Mouse (Mus musculus) limb, embryonic 13.5 days (tissue): ENCODE results near the gene Cacnb4. TPM values are rescaled to one million over a fixed set of nuclear protein-coding genes. Genes with fewer than 3 reads are reported as not detected.

Experiments used
- ATAC-seq: fragments of 200-750 bp; cut with Nextera tagmentation; 2 replicates; pipeline ENCODE4 v1.8.0; 2017; ENCODE audit warnings: low read depth, moderate number of reproducible peaks, moderate TSS enrichment; ENCODE audit not compliant: low FRiP score
- H3K27ac ChIP-seq: fragments of 300-500 bp; sonication (generic); 2 replicates; pipeline ENCODE4 v1.5.1; 2015; ENCODE audit warnings: inconsistent platforms, mild to moderate bottlenecking, moderate library complexity
- H3K27me3 ChIP-seq: fragments of 300-500 bp; sonication (generic); 2 replicates; pipeline ENCODE4 v1.6.1; 2015; ENCODE audit warnings: mild to moderate bottlenecking, inconsistent platforms
- H3K36me3 ChIP-seq: fragments of 300-500 bp; sonication (generic); 2 replicates; pipeline ENCODE4 v1.6.1; 2015; ENCODE audit warnings: inconsistent platforms, mild to moderate bottlenecking, moderate library complexity
- H3K4me1 ChIP-seq: fragments of 300-500 bp; sonication (generic); 2 replicates; pipeline ENCODE4 v1.6.1; 2015; ENCODE audit warnings: inconsistent platforms
- H3K4me2 ChIP-seq: fragments of 300-500 bp; sonication (generic); replicated peaks from 2 replicates; pipeline ENCODE4 v1.6.1; 2015; ENCODE audit warnings: inconsistent platforms, mild to moderate bottlenecking, moderate library complexity
- H3K4me3 ChIP-seq: fragments of 300-500 bp; sonication (generic); 2 replicates; pipeline ENCODE4 v1.5.1; 2015; ENCODE audit warnings: moderate library complexity, mild to moderate bottlenecking, inconsistent platforms
- H3K9ac ChIP-seq: fragments of 300-500 bp; sonication (generic); 2 replicates; pipeline ENCODE4 v1.6.1; 2015; ENCODE audit warnings: mild to moderate bottlenecking, inconsistent platforms
- H3K9me3 ChIP-seq: fragments of 300-500 bp; sonication (generic); 2 replicates; pipeline ENCODE4 v1.6.1; 2016; ENCODE audit warnings: inconsistent platforms
- WGBS: fragments of 180-500 bp; shearing (Covaris S2); methylation state at CpG from one replicate; pipeline ENCODE4 v1.1.7; 2015; 5-methylcytosine and 5-hydroxymethylcytosine counted together
- polyA plus RNA-seq: library from polyadenylated mRNA; unstranded; fragments of >200 nt; fragmentation: Nextera tagmentation; extraction: Ambion mirVana; gene quantifications from 2 replicates; pipeline ENCODE4 v1.2.1, GENCODE M21; 2015

Gene Cacnb4
- polyA plus RNA-seq, 1 experiment from 2014 or later, result 1.6 TPM

- H3K36me3 ChIP-seq, result no peaks in the 10 kb centered on the region
- no peak overlapping the region for H3K9ac ChIP-seq
- no peak overlapping the region for H3K4me3 ChIP-seq
- WGBS, result 89% methylated on average over 4 of the region's 4 CpGs
- H3K4me2 ChIP-seq, result no peak overlapping the region
- no peaks in the 10 kb centered on the region for H3K9me3 ChIP-seq
- H3K27me3 ChIP-seq, result no peaks in the 10 kb centered on the region
- H3K4me1 ChIP-seq, result peaks cover 1% of the 10 kb centered on the region; the same call in 1 of the 2 replicates
- H3K27ac ChIP-seq, result no peak overlapping the region
- no peak for ATAC-seq
These were observed 238.2 kb downstream of the Cacnb4 start for GRCm38 (mm10) chr2:52438437-52438836.

GRCm38 (mm10) chr2:52438013-52438412, 238.6 kb downstream of the Cacnb4 start:
- no peak for ATAC-seq
- H3K9ac ChIP-seq, result no peak overlapping the region
- no peak overlapping the region for H3K27ac ChIP-seq
- no peaks in the 10 kb centered on the region for H3K9me3 ChIP-seq
- H3K4me2 ChIP-seq, result no peak overlapping the region
- WGBS, result 70% methylated on average over 6 of the region's 6 CpGs
- peaks cover 4% of the 10 kb centered on the region; the same call in 1 of the 2 replicates for H3K4me1 ChIP-seq
- H3K4me3 ChIP-seq, result no peak overlapping the region
- H3K27me3 ChIP-seq, result no peaks in the 10 kb centered on the region
- no peaks in the 10 kb centered on the region for H3K36me3 ChIP-seq

DNA sequence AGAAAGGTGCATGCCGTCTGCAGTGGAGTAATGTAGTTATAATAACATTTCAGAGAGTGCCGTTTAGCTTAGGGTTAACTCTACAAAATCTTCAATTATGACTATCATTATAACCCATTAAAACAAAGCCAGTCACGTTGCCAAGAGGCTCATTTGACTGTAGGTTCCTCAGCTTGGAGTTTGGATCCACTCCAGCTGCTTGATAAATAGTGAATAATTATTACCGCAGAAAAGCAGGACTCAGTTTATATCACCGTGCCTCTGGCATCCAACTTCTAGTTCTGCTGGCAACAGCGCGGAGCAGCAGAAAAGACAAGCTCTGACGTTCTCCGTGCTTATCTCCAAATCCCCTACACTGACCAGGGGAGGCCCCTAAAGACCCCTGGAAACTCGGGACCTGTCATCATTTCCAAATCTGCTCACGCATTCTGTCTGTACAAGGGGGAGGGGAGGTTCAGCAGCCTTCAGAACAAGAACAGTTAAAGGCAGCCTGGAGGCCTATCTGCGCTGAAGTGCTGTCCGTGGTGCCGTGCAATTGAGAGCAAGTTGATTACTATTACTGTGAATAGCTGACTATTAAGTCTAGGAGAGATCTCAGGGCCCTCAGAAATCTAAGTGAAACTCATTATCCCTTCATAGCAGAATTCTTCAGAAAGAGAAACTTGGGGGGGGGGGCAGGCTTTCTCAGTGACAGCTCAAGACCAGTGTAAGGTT, 240.6 kb downstream of the Cacnb4 start:
- ATAC-seq, result no peak
- Histone ChIP-seq H3K4me1 (peaks cover 4% of the 10 kb centered on the region; the same call in 1 of the 2 replicates), H3K4me3 (no peak overlapping the region), H3K36me3 (no peaks in the 10 kb centered on the region), H3K27me3 (no peaks in the 10 kb centered on the region), H3K4me2 (no peak overlapping the region), H3K9ac (no peak overlapping the region), H3K9me3 (no peaks in the 10 kb centered on the region), H3K27ac (no peak overlapping the region)
- 67% methylated on average over 14 of the region's 14 CpGs for WGBS

DNA sequence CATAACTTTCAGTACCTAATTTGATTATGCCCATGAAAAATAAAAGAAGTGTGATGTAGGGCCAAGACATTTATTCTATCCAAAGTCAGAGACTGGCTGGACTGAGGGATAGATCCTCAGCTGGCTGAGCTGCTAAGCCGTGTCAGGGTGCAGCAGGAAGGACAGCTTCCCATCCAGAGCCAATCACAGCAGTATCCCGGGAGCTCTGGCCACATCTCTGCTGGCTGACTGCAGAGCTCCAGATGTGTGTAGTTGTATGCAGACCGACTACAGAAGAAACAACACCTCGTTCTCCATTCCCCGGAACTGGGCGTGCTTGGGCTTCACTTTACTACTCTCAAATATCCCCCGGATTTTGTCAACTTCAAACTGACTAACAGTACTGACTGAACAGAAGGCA, 243.3 kb downstream of the Cacnb4 start:
- Histone ChIP-seq H3K27ac (no peak overlapping the region), H3K27me3 (no peaks in the 10 kb centered on the region), H3K9ac (no peak overlapping the region), H3K4me2 (no peak overlapping the region), H3K9me3 (no peaks in the 10 kb centered on the region), H3K4me3 (no peak overlapping the region), H3K36me3 (no peaks in the 10 kb centered on the region), H3K4me1 (peaks cover 4% of the 10 kb centered on the region; the same call in 1 of the 2 replicates)
- ATAC-seq, result peak; percentile 66; the same call in 1 of the 2 replicates
- 16% methylated on average over 7 of the region's 7 CpGs for WGBS

- Histone ChIP-seq H3K4me3 (no peak overlapping the region), H3K27ac (no peak overlapping the region), H3K4me1 (peaks cover 19% of the 10 kb centered on the region), H3K36me3 (no peaks in the 10 kb centered on the region), H3K27me3 (no peaks in the 10 kb centered on the region), H3K9me3 (no peaks in the 10 kb centered on the region), H3K9ac (no peak overlapping the region), H3K4me2 (no peak overlapping the region)
- WGBS, result 80% methylated on average over 3 of the region's 3 CpGs
- no peak for ATAC-seq
These were observed 249.2 kb downstream of the Cacnb4 start for GRCm38 (mm10) chr2:52427383-52427782.

DNA sequence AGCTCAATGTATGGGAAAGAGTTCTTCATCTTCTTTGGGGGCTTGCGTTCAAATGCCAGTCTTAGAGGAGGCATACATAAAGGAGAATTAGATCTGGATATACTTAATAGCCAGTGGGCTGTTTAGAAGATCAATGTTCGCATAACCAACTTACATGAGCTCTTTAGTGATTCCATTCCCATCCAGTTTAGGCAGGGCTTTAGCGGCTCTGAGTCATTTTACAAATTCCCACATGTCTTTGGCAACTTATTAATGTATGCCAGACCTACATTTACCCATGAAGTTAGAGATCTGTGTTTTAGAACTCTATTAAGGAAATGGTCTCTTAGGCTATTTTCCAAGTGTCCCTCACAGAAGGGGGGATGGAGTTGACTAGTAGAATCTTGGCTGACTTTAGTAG, 250.6 kb downstream of the Cacnb4 start:
- no peak for ATAC-seq
- Histone ChIP-seq H3K27me3 (no peaks in the 10 kb centered on the region), H3K4me2 (peak overlapping the region; percentile 76), H3K27ac (no peak overlapping the region), H3K36me3 (no peaks in the 10 kb centered on the region), H3K4me1 (peaks cover 32% of the 10 kb centered on the region), H3K9me3 (no peaks in the 10 kb centered on the region), H3K9ac (no peak overlapping the region), H3K4me3 (peak overlapping the region; percentile 95; the same call in 1 of the 2 replicates)
- WGBS, result 73% methylated on average over 3 of the region's 3 CpGs

DNA sequence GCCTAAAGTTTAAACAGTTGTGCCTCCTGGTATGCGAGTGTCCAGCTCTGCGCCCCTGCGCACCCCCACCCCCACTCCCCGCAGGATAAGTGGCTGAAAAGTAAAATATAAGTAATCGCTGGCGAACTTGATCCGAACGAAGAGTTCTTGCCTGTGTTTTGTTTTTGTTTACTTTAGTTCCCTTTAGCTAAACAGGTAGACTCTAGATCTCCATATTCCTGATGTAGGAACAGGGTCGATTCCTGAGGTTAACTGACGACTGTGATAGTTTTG, 251.2 kb downstream of the Cacnb4 start:
- WGBS, result 23% methylated on average over 10 of the region's 10 CpGs
- Histone ChIP-seq H3K9ac (peak overlapping the region; percentile 93), H3K36me3 (no peaks in the 10 kb centered on the region), H3K4me2 (peak overlapping the region; percentile 76), H3K4me3 (peak overlapping the region; percentile 95), H3K27me3 (no peaks in the 10 kb centered on the region), H3K4me1 (peaks cover 35% of the 10 kb centered on the region), H3K27ac (peak overlapping the region; percentile 76), H3K9me3 (no peaks in the 10 kb centered on the region)
- no peak for ATAC-seq

- peak within 1 kb of the TSS; percentile 76 for H3K4me2 ChIP-seq
- no peaks in the 10 kb centered on the region for H3K9me3 ChIP-seq
- no peaks in the 10 kb centered on the region for H3K27me3 ChIP-seq
- H3K36me3 ChIP-seq, result no peaks in the 10 kb centered on the region
- 1% methylated on average over 57 of the region's 57 CpGs for WGBS
- H3K9ac ChIP-seq, result peak within 1 kb of the TSS; percentile 93
- peaks cover 35% of the 10 kb centered on the region for H3K4me1 ChIP-seq
- H3K27ac ChIP-seq, result peak within 1 kb of the TSS; percentile 88
- H3K4me3 ChIP-seq, result peak within 1 kb of the TSS; percentile 95
- peak; percentile 93 for ATAC-seq
These were observed 251.7 kb downstream of the Cacnb4 start, which contains the start of gene Arl5a for GRCm38 (mm10) chr2:52424747-52425522. Arl5a (minus strand) TSS chr2:52424901.

DNA sequence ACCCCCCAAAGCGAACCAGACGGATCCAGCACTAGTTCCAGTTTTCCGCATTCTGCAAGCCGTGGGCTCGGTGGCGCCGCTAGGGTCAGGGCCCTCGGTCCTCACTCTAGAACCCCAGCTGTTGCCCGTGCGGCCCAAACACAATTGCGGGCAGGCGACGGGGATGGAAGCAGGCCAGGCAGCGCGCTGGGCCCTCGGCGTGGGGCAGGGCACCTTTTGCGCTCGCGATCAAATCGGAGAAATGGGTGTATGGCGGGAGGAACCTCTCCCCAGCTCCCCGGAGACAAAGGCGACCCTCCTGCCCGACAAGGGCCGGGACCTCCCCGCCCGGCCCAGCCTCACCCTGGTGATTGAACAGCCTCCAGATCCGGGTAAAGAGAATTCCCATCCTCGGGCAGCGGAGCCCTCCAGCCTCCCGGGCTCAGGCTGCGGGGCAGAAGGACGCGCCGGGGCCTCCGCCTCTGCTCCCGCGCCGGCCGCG, 252.3 kb downstream of the Cacnb4 start:
- peak overlapping the region; percentile 68 for H3K4me2 ChIP-seq
- WGBS, result under 1% methylated on average over 37 of the region's 42 CpGs

GRCm38 (mm10) chr2:52423611-52424247, 252.9 kb downstream of the Cacnb4 start:
- Histone ChIP-seq H3K27me3 (no peaks in the 10 kb centered on the region), H3K9me3 (no peaks in the 10 kb centered on the region), H3K36me3 (no peaks in the 10 kb centered on the region), H3K4me1 (peaks cover 35% of the 10 kb centered on the region), H3K27ac (peak overlapping the region; percentile 88; the same call in 1 of the 2 replicates), H3K4me3 (peak overlapping the region; percentile 95), H3K9ac (peak overlapping the region; percentile 93), H3K4me2 (peak overlapping the region; percentile 68)
- no peak for ATAC-seq
- 1% methylated on average over 16 of the region's 16 CpGs for WGBS

More for the DNA sequence above, 252.3 kb downstream of the Cacnb4 start:
- ATAC-seq, result peak; percentile 45
- no peaks in the 10 kb centered on the region for H3K27me3 ChIP-seq
- H3K4me3 ChIP-seq, result peak overlapping the region; percentile 95
- peak overlapping the region; percentile 88 for H3K27ac ChIP-seq
- no peaks in the 10 kb centered on the region for H3K9me3 ChIP-seq
- no peaks in the 10 kb centered on the region for H3K36me3 ChIP-seq
- peaks cover 35% of the 10 kb centered on the region for H3K4me1 ChIP-seq
- peak overlapping the region; percentile 93 for H3K9ac ChIP-seq

DNA sequence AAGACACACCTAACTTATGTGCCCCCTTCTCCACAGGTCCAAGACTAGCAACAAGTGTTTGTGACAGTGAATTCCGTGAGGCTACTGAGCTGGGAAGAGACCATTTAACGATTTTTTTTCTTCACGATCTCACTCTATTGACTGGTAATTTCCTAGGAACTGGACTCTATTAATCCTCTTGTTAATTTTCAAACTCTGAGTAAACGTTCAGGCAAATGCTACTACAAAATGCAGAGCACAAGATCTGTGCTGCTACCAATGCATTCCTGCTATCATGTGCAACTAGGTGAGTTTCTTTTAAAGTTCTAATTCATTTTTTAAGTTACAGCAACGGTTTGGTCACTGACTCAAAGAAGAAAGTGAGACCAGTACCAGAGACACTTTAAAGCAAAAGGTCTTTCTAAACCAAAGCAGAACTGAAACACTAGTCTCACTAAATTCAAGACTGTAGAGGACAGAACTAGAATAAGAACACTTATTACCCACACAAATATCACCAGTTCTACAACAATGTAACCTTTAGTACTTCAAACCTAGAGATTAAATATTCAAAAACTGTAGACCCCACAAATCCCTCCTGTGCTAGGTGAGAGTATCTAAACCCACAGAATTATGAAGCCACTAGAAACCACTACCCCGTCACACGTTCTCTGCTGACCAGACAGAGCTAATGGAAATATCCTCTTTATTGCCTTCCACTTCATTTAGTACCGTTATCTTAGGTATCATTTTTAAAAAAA, 253.6 kb downstream of the Cacnb4 start:
- WGBS, result 38% methylated on average over 8 of the region's 8 CpGs
- Histone ChIP-seq H3K27me3 (no peaks in the 10 kb centered on the region), H3K9ac (peak overlapping the region; percentile 93), H3K4me2 (peak overlapping the region; percentile 68), H3K9me3 (no peaks in the 10 kb centered on the region), H3K4me3 (peak overlapping the region; percentile 95), H3K36me3 (no peaks in the 10 kb centered on the region), H3K4me1 (peaks cover 35% of the 10 kb centered on the region), H3K27ac (no peak overlapping the region)
- no peak for ATAC-seq
